In the genomic region with DNA sequence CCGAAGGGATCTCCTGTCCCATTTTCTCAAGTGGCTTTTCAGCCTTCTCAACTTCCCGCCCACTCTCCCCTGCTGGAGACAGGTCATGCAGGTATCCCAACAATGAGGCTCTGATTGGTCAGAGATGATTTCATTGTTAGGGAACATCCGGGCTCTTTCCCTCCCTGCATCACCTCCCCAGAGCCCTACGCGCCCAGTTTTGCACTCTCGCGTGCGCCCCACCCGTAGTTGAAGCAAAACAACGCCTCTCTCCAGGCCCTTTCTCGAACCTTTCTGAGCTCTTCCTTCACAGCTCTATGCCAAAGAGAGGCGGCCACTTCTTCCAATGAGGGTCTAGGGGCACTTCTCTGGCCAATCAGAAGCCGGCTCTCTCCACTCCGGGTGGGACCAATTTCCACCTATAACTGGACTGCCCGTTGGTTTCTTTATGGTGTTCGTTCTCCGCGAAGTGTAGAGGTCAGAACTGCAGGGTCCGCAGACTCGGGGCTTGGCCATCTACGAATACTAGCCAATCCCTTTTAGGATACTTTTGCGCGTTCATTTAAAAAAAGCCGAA, we compare ENCODE assay signal across 8 mouse cellular contexts. TPM values are rescaled to one million over a fixed set of nuclear protein-coding genes. Genes with fewer than 3 reads are reported as not detected.
DNase-seq lines count a peak whose midpoint lies in the region; ATAC-seq lines count a peak whose summit lies in the region.

No protein-coding gene starts in this region.

- ATAC-seq in forebrain, embryonic 14.5 days = peak; percentile 87

- peak; percentile 93 for DNase-seq in MN1 (ENCODE audit: low spot score)
- peak; percentile 96 for DNase-seq in cerebellum, adult 11-12 months
- peak; percentile 96 for DNase-seq in forebrain, embryonic 14.5 days (ENCODE audit: low spot score)
- peak; percentile 81 to 90 for DNase-seq in heart, postnatal 36 days
- peak; percentile 85 to 88 for DNase-seq in layer of hippocampus, postnatal 10 days (ENCODE audit: low spot score in 2 of 2)
- peak; percentile 95 for DNase-seq in lung, postnatal 10 days
- DNase-seq in ovary, postnatal 14 days (ENCODE audit: low spot score) = peak; percentile 73
- DNase-seq in thymus, postnatal 10 days (ENCODE audit: low spot score in 2 of 2) = peak; percentile 85 to 90

- no peaks in the 10 kb centered on the region for H3K27me3 ChIP-seq in forebrain, embryonic 14.5 days (replicated peaks; ENCODE audit: control insufficient read depth, insufficient read depth, low read length)

- no peaks in the 10 kb centered on the region for H3K9me3 ChIP-seq in forebrain, embryonic 14.5 days (replicated peaks; ENCODE audit: control insufficient read depth, low read length)

- peak overlapping the region; percentile 98 for H3K4me3 ChIP-seq in forebrain, embryonic 14.5 days (ENCODE audit: low read depth, low read length)

- H3K36me3 ChIP-seq in forebrain, embryonic 14.5 days (ENCODE audit: control insufficient read depth, insufficient read depth, low read length) = no peaks in the 10 kb centered on the region

- peaks cover 22% of the 10 kb centered on the region for H3K4me1 ChIP-seq in forebrain, embryonic 14.5 days (ENCODE audit: control insufficient read depth, insufficient read depth, low read length)

- peak overlapping the region; percentile 88 for H3K27ac ChIP-seq in forebrain, embryonic 14.5 days (ENCODE audit: low read depth, low read length)

- intact Hi-C loops in heart, postnatal 36 days (cut with DNase I) = loop anchor here (5.0 kb wide), 1 partner anchor 165 kb away; the partner anchor contains the start of gene Lrpprc

- H3K4me2 ChIP-seq in forebrain, embryonic 14.5 days (ENCODE audit: low read length) = peak overlapping the region; percentile 71

- H3K9ac ChIP-seq in forebrain, embryonic 14.5 days (ENCODE audit: low read length) = peak overlapping the region; percentile 66

- under 1% methylated on average over 24 of the region's 24 CpGs for WGBS in forebrain, embryonic 14.5 days

RNA-seq across cellular contexts. Expression of gene Ppm1b, which starts 0.5 kb away (rescaled TPM):
- 73.9 and 79.4 TPM in 2 replicates for polyA plus RNA-seq in forebrain, embryonic 14.5 days (2014; fragmentation: Nextera tagmentation; extraction: Ambion mirVana)
- 100 to 1,000 TPM; 121 to 128 TPM for total RNA-seq in heart, postnatal 36 days (2021)
- 100 to 1,000 TPM; 106 to 116 TPM for total RNA-seq in layer of hippocampus, postnatal 10 days (2021)

Comparison
In these comparisons a context has a peak if more than half of its experiments do, and no peak if none do; other contexts are left out.
1. Peak in every context shown above with its lines: DNase-seq, ATAC-seq, H3K4me3 ChIP-seq and H3K27ac ChIP-seq.